Mouse (Mus musculus) kidney, adult 2 months (tissue): ENCODE measurements at regions not wholly inside any gene's neighbourhood (a gene's known extent, or its start where the extent isn't known, plus 50 kb on each side); places are given as distances from the start of the nearest gene placed in this dataset.

ENCODE experiments used
- DNase-seq: peaks from one replicate; pipeline ENCODE4 v3.0.0; 2021
- H3K27ac ChIP-seq: fragments of 200-500 bp; 2 replicates; pipeline ENCODE4 v1.5.1; 2012; ENCODE audit warnings: low read depth, low read length, control low read depth, inconsistent platforms; ENCODE audit not compliant: insufficient read depth
- H3K27me3 ChIP-seq: fragments of 200-500 bp; replicated peaks from 2 replicates; pipeline ENCODE4 v1.6.1; 2012; ENCODE audit warnings: mild to moderate bottlenecking, moderate library complexity, low read length, inconsistent platforms; ENCODE audit not compliant: control insufficient read depth, insufficient read depth
- H3K36me3 ChIP-seq: fragments of 200-500 bp; 2 replicates; pipeline ENCODE4 v1.6.1; 2012; ENCODE audit warnings: mild to moderate bottlenecking, moderate library complexity, low read length, inconsistent platforms; ENCODE audit not compliant: control insufficient read depth, insufficient read depth
- H3K4me1 ChIP-seq: fragments of 200-500 bp; 2 replicates; pipeline ENCODE4 v1.6.1; 2011; ENCODE audit warnings: low read length; ENCODE audit not compliant: control insufficient read depth, insufficient read depth
- H3K4me3 ChIP-seq: fragments of 200-500 bp; 2 replicates; pipeline ENCODE4 v1.5.1; 2011; ENCODE audit warnings: mild to moderate bottlenecking, low read depth, low read length, control low read depth; ENCODE audit not compliant: insufficient read depth
- CTCF ChIP-seq: fragments of 200-500 bp; conservative IDR thresholded peaks from 2 replicates; pipeline ENCODE4 v1.5.1; 2011; ENCODE audit warnings: low read depth, mild to moderate bottlenecking, control low read depth, low read length, moderate library complexity, mixed read lengths; ENCODE audit not compliant: insufficient read depth, insufficient read length
- POLR2A ChIP-seq: fragments of 200-500 bp; IDR thresholded peaks from one replicate; pipeline ENCODE4 v1.6.1; 2011; ENCODE audit warnings: low read depth, low read length, control low read depth
- WGBS: fragments of 180-500 bp; shearing (Covaris S2); methylation state at CpG from one replicate; pipeline ENCODE4 v1.1.7; 2018; 5-methylcytosine and 5-hydroxymethylcytosine counted together

DNA sequence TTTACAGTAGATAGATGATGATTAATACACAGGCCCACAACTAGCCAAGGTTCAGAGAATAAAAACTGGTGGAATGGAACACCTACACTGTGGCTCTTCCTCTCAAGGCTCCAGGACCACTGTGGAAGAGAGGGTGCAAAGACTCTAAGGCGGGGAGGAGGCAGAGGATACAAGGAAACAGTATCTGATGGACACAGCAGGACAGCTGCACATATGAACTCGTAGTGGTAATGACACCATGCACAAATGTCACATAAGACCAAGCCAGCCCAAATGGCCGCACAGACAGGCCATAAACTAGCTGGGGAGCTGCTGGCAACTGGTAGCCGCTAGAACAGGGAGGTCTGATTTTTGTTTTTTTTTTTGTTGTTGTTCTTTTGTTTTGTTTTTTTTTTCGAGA is 197.0 kb upstream of the Serp2 start:
- TF ChIP-seq POLR2A (no peak), CTCF (no peak)
- Histone ChIP-seq H3K36me3 (no peaks in the 10 kb centered on the region), H3K4me1 (no peaks in the 10 kb centered on the region), H3K27me3 (no peaks in the 10 kb centered on the region), H3K27ac (no peak overlapping the region), H3K4me3 (no peak overlapping the region)
- no peak for DNase-seq
- 91% methylated on average over 5 of the region's 5 CpGs for WGBS

- DNase-seq, result no peak
- Histone ChIP-seq H3K27ac (no peak overlapping the region), H3K27me3 (no peaks in the 10 kb centered on the region), H3K4me3 (no peak overlapping the region), H3K4me1 (no peaks in the 10 kb centered on the region), H3K36me3 (no peaks in the 10 kb centered on the region)
- TF ChIP-seq CTCF, result no peak
- TF ChIP-seq POLR2A, result no peak
- 97% methylated on average over 7 of the region's 7 CpGs for WGBS
Observed at GRCm38 (mm10) chr14:76749178-76749577, 192.5 kb upstream of the Serp2 start.

GRCm38 (mm10) chr14:76748711-76749110 is 192.0 kb upstream of the Serp2 start:
- no peaks in the 10 kb centered on the region for H3K36me3 ChIP-seq
- WGBS, result 92% methylated on average over 2 of the region's 2 CpGs
- H3K4me1 ChIP-seq, result no peaks in the 10 kb centered on the region
- no peak overlapping the region for H3K27ac ChIP-seq
- TF ChIP-seq POLR2A, result no peak
- TF ChIP-seq CTCF, result no peak
- H3K4me3 ChIP-seq, result no peak overlapping the region
- H3K27me3 ChIP-seq, result no peaks in the 10 kb centered on the region
- no peak for DNase-seq

DNA sequence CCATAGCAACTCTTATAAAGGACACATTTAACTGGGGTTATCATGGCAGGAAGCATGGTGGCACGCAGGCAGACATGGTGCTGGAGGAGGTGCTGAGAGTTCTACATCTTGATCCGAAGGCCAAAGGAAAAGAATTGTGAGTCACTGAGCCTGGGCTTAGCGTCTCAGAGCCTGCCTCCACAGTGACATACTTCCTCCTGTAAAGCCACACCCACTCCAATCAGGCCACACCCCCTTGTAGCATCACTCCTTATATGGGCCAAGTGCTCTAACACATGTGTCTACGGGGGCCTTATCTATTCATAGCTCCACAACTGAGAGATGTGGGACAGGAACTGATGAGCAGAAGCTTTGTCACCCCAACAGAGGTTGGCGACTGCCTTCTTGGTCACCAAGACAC is 191.1 kb upstream of the Serp2 start:
- Histone ChIP-seq H3K4me3 (no peak overlapping the region), H3K4me1 (no peaks in the 10 kb centered on the region), H3K27ac (no peak overlapping the region), H3K36me3 (no peaks in the 10 kb centered on the region), H3K27me3 (no peaks in the 10 kb centered on the region)
- DNase-seq, result no peak
- 94% methylated on average over 5 of the region's 5 CpGs for WGBS
- no peak for TF ChIP-seq CTCF
- no peak for TF ChIP-seq POLR2A

DNA sequence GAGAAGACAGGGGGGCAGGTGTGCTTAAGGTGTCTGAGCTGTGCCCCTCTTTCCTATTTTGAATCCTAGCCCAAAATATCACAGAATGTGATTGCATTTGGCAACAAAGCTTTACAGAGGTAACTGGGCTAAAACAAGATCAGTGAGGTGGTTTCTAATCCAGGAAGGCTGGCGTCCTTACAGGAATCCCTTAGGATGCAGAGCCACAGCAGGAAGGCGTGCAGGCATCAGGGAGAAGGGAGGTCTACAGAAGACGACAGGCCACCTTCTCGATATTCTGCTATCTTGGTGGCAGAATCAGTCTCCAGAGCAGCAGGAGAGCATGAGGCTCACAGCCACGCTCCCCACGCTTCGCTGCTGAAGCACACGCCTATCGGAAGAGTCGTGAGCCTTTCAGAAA is 189.6 kb upstream of the Serp2 start:
- no peak for DNase-seq
- no peak overlapping the region for H3K4me3 ChIP-seq
- TF ChIP-seq POLR2A (no peak), CTCF (no peak)
- 93% methylated on average over 10 of the region's 10 CpGs for WGBS
- no peaks in the 10 kb centered on the region for H3K27me3 ChIP-seq
- no peak overlapping the region for H3K27ac ChIP-seq
- H3K36me3 ChIP-seq, result no peaks in the 10 kb centered on the region
- H3K4me1 ChIP-seq, result no peaks in the 10 kb centered on the region

GRCm38 (mm10) chr14:76744674-76745433 is 188.2 kb upstream of the Serp2 start:
- WGBS, result 78% methylated on average over 23 of the region's 23 CpGs
- TF ChIP-seq POLR2A (no peak), CTCF (no peak)
- no peaks in the 10 kb centered on the region for H3K27me3 ChIP-seq
- H3K4me3 ChIP-seq, result no peak overlapping the region
- DNase-seq, result no peak
- no peaks in the 10 kb centered on the region for H3K4me1 ChIP-seq
- H3K36me3 ChIP-seq, result no peaks in the 10 kb centered on the region
- H3K27ac ChIP-seq, result no peak overlapping the region

- WGBS, result 82% methylated on average over 5 of the region's 5 CpGs
- H3K4me3 ChIP-seq, result no peak overlapping the region
- no peaks in the 10 kb centered on the region for H3K4me1 ChIP-seq
- H3K27ac ChIP-seq, result no peak overlapping the region
- DNase-seq, result no peak
- TF ChIP-seq POLR2A (no peak), CTCF (no peak)
- no peaks in the 10 kb centered on the region for H3K36me3 ChIP-seq
- H3K27me3 ChIP-seq, result no peaks in the 10 kb centered on the region
Observed at GRCm38 (mm10) chr14:76742297-76742696, 185.6 kb upstream of the Serp2 start.
